Mouse (Mus musculus): ENCODE results near the gene 2200002J24Rik.

The 2200002J24Rik gene

GRCm38 (mm10) chr7:30698589-30698988 lies at the start of gene 2200002J24Rik:
2200002J24Rik (plus strand) TSS chr7:30698926.
- DNase-seq (ENCODE audit: low spot score): peak; percentile 77

DNA sequence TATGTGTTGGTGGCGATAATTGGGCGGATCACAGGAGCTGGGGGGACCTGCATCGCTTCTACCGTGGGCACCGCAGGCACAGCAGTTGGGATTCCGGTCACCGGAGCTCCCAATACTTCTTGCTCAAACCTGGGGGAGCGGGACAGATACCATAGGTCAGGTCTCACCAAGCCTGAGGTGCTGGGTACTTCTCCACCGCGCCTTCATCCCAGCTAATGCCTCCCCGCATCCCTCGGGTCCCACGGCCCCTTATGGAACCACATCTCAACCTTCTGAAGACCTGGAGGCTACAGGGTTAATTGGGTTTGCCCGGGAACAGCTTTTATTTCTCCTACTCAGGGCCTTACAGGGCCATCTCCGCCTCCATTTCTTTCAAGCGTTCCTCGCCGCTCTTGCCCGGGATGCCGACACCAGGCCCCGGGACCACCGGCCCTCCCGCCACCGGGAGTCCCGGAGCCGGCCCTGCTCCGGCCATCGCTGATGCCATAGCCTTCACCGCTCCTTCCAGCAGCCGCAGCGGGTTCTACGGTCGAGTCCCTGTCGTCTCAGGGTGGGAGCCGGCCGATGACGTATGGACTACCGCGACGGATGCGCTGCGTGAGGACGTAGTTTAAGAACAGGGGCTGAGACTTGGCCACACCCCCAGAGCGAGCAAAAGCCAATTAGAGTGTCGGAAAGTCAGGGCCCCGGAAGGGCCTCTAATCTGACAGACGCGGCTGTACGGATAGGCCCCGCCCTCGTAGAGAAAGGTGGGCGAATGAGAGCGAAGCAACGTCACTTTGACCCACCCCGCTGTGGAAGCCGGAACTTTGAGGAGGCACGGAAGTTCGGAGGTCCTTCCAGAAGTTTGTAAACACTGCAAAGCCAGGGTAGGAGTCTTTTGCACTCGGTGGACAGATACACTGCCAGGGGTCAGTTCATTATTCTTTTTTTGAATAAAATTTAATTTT lies 48.9 kb upstream of the 2200002J24Rik start, which contains the start of gene Rbm42:
TSS of gene Rbm42 (minus strand) at position 727 of the 950 bp plus-strand sequence.
- DNase-seq (ENCODE audit: low spot score): peak; percentile 99

DNA sequence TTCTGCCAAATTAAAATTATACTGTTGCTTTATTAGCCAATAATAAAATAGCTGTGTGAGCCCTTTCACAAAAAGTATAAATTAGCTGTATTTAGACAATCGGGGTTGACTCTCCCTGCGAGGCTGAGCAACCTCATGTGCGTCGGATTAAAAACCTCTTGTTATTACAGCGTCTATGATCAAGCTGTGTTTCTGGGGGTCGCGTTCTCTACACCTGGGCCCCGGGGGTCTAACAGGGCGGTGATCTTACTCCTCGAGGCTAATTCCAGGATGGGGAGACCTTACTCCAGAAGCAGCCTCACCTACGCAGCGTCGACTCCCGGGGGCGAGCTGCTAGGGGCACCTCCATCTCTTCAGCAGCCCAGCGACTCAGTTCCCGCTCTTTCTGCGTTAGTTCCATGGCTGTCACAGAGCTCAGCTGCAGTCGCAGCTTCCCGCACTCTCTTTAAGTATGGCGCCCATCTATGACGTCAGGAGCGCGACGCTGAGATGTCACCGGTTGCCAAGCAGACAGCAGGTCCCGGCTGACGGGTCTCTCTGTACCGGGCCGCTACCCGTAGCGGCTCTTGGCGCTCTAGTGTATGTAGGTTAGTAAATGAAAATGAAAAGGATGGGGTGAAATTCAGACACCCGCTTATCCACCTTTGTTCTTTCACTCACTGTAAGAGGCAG lies 34.1 kb upstream of the 2200002J24Rik start, which contains the start of gene Haus5:
TSS of gene Haus5 (minus strand) at position 466 of the 672 bp plus-strand sequence.
- DNase-seq (ENCODE audit: low spot score): peak; percentile 89

DNA sequence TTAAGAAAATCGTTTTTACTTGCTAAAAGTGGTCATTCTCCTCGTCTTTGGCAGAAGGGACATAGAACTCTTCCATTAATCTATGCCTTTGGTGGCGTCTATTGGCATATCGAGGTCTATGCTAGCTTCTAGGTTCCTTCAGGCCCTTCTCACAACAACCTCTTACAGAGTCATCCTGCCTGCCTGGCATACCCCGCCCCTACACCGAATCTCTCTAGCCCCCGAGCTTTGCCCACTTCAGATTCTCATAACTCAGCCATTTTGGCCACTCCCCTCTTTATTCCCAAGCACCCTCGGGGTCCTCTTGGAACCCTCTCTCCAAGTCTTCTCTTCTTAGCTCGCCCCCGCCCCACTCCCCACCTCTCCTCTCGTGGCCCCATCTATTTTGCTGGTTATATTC lies 33.4 kb upstream of the 2200002J24Rik start:
- no peak for DNase-seq (ENCODE audit: low spot score)

DNA sequence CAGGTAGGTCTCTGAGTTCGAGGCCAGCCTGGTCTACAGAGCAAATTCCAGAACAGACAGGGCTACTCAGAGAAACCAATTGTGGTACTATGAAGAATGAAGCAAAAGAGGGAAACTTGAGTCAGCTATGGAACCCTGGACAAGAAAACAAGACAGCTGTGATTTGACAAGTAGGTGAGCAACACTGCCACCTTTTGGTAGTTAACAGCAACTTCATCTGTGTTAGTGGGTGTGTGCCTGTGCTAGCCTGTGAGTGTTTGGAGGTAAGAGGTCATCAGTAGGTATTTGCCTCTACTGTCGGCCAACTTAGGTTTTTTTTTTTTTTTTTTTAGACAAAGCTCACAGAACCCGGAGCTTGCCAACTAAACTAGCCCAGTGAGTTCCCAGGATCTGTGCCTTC lies 29.5 kb upstream of the 2200002J24Rik start:
- DNase-seq (ENCODE audit: low spot score): no peak

- DNase-seq (ENCODE audit: low spot score): peak; percentile 42
Measured at GRCm38 (mm10) chr7:30671480-30671879, 27.2 kb upstream of the 2200002J24Rik start, which contains the start of gene Pmis2. Pmis2 (minus strand) TSS chr7:30671605.

GRCm38 (mm10) chr7:30678263-30678975 lies 20.3 kb upstream of the 2200002J24Rik start:
- DNase-seq (ENCODE audit: low spot score): no peak

GRCm38 (mm10) chr7:30681897-30682296 lies 16.8 kb upstream of the 2200002J24Rik start:
- DNase-seq (ENCODE audit: low spot score): peak; percentile 85

- DNase-seq (ENCODE audit: low spot score): no peak
Measured at GRCm38 (mm10) chr7:30683425-30683824, 15.3 kb upstream of the 2200002J24Rik start.

- no peak for DNase-seq (ENCODE audit: low spot score)
Measured at GRCm38 (mm10) chr7:30688325-30688724, 10.4 kb upstream of the 2200002J24Rik start.

- no peak for DNase-seq (ENCODE audit: low spot score)
Measured at GRCm38 (mm10) chr7:30698101-30698500, 625 bp upstream of the 2200002J24Rik start.

DNA sequence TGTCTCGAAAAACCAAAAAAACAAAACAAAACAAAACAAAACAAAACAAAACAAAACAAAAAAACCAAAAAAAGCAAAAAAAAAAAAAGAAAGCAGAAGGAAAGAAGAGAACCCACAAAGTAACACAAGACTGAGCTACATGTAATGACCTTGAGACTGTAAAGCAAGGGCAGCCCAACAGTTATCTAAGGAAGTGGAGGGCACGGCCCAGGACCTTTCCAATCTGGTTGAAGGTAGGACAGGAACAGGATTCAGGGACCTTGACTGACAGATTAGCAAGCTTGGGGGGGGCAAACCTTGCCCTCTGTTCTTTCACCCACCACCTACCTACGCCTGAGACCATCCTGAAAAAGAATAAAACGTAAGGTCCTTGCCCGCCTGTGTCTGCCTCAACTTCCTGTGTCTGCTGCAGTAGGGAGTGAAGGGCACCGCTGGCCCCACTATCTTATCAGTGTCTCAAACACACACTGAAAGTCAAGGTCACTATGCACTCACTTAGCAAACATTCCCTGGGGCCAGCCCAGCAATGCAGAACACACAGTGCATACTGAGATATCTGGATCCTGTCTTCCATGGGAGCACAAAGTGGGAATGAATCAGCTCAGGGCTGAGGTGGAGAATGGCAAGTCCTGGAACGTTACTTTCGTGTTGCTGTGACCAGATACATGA lies 7.6 kb downstream of the 2200002J24Rik start:
- peak; percentile 72 for DNase-seq (ENCODE audit: low spot score)

GRCm38 (mm10) chr7:30707441-30707840 lies 8.7 kb downstream of the 2200002J24Rik start:
- no peak for DNase-seq (ENCODE audit: low spot score)

DNA sequence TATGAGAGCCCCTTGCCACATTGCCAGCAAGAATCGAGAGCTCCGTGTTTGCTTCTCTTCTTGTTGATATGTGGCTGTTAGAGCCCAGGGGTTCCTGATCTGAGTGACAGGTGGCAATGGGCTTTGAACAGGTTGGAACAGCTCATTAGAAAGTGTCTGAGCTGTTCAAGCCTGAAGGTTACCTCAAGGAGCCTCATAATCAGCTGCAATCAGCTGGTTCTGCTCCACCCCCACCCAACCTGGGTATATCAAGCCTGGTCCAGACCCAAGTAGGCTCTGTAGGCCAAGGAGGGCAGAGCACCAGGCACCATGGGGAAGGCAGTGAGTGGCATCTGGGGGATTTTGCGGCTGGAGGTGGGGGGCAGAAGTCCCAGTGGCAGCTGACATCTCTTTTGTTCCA lies 13.2 kb downstream of the 2200002J24Rik start, which contains the start of gene Atp4a:
TSS of gene Atp4a (plus strand) at position 268 of the 400 bp plus-strand sequence.
- no peak for DNase-seq (ENCODE audit: low spot score)

DNA sequence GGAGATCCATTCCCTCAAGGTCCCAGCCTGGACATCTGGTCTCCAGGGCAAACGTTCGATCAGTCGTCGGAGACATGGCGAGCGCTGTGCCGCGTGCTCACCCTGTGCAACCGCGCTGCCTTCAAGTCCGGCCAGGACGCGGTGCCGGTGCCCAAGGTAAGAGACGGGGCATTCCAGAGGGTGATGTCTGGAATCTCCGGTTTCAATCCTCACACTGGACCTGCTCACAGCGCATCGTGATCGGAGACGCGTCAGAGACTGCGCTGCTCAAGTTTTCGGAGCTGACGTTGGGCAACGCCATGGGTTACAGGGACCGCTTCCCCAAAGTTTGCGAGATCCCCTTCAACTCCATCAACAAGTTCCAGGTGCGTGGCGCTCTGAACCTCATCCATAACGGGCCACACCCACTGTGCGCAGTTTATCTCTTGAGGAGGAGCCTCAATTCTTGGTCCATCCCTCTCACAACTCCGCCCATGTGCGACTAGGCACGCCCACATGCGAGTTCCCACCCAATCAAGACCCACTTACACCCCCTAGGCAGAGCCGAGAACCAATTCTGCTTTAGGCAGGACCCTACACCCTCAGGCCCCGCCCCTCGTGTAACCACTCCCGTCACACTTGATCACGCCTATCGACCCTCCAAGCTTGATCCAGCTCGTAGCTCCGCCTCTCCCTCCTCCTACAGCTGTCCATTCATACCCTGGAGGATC lies 18.4 kb downstream of the 2200002J24Rik start:
- peak; percentile 89 for DNase-seq (ENCODE audit: low spot score)

- DNase-seq (ENCODE audit: low spot score): no peak
Measured at GRCm38 (mm10) chr7:30717716-30718046, 19.0 kb downstream of the 2200002J24Rik start.

DNA sequence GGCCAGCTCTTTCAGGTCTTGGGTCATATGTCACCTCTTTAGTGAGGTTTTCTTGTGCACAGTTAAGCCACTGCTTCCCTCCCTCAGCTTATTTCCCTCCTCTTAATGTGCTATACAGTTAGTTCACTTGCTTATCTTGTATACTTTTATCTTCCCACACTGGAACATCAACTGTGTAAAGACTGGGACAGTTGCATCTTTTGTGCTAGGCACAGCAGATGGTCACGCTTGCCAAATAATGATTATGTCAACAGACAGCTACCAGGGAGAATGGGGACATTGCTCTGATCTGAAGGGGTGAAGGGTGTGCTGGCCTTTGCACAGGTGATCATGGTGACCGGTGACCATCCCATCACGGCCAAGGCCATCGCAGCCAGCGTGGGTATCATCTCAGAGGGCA lies 20.9 kb downstream of the 2200002J24Rik start:
- DNase-seq (ENCODE audit: low spot score): no peak

- no peak for DNase-seq (ENCODE audit: low spot score)
Measured at GRCm38 (mm10) chr7:30721286-30721685, 22.6 kb downstream of the 2200002J24Rik start.

DNA sequence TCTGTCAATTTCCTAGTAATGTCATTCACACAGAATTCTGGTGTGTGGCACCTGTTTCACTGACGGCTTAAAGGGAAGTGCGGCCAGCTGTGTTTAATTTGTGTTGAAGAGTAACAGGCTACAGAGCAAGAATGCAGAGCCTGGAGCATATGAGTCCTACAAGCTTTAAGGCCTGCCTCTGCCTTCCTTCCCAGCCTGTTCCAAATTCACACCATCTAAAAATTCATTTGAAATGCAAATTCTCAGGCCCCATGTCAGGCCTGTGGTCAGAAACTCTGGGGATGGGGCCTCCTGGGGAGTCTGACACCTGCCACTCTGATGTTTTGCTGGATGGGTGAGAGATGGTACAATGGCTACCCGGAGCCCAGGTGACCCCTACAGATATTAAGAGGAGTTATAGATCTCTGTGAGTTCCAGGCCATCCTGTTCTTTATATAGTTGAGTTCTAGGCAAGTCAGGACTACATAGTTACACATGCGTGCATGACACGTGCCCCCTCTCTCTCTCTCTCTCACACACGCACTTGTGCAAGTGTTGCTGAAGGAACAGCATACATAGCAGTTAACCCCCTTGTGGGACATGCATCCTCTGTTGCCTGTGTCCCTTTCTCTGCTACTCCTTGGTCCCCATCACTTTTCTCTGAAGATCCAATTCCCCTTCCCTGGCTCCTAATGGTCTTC lies 24.7 kb downstream of the 2200002J24Rik start:
- no peak for DNase-seq (ENCODE audit: low spot score)

DNA sequence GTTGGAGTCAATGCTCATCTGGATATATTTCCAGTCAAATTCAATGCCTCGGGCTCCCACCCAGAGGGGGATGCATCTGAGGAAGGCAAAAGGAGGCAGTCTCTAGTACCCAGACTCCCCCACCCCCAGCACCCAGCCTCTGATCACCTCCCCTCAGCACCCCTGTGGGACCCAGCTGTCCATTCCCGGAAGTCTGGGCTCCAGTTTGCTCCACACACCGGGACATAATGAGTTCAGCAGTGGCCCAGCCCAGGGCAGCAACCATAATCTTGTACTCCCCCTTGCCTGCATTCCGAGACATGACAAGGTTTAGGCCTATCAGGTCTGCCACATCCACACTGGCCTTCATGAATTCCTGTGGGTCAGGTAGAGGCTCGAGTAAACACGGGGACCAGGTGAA lies 29.5 kb downstream of the 2200002J24Rik start:
- DNase-seq (ENCODE audit: low spot score): no peak
